Mouse (Mus musculus) midbrain, embryonic 16.5 days (tissue): Measurements from ENCODE around the gene Ptprn2. TPM values are rescaled to one million over a fixed set of nuclear protein-coding genes. Genes with fewer than 3 reads are reported as not detected.
A peak's percentile ranks its signal among the peaks of the same experiment; 100 is the strongest.

Experiments used
- ATAC-seq: fragments of 200-750 bp; cut with Nextera tagmentation; 2 replicates; pipeline ENCODE4 v1.8.0; 2017; ENCODE audit warnings: moderate TSS enrichment
- H3K27ac ChIP-seq: fragments of 300-500 bp; sonication (generic); 2 replicates; pipeline ENCODE4 v1.5.1; 2014; ENCODE audit warnings: mild to moderate bottlenecking, low read length, mixed read lengths
- H3K27me3 ChIP-seq: fragments of 300-500 bp; sonication (generic); 2 replicates; pipeline ENCODE4 v1.6.1; 2014; ENCODE audit warnings: low read depth, low read length, mixed read lengths; ENCODE audit not compliant: control insufficient read depth, insufficient read depth
- H3K36me3 ChIP-seq: fragments of 300-500 bp; sonication (generic); 2 replicates; pipeline ENCODE4 v1.6.1; 2014; ENCODE audit warnings: mild to moderate bottlenecking, low read length, moderate library complexity, mixed read lengths; ENCODE audit not compliant: control insufficient read depth, insufficient read depth
- H3K4me1 ChIP-seq: fragments of 300-500 bp; sonication (generic); 2 replicates; pipeline ENCODE4 v1.6.1; 2014; ENCODE audit warnings: mild to moderate bottlenecking, low read length, mixed read lengths; ENCODE audit not compliant: control insufficient read depth, insufficient read depth
- H3K4me2 ChIP-seq: fragments of 300-500 bp; sonication (generic); 2 replicates; pipeline ENCODE4 v1.6.1; 2014; ENCODE audit warnings: mild to moderate bottlenecking, low read length, mixed read lengths
- H3K4me3 ChIP-seq: fragments of 300-500 bp; sonication (generic); 2 replicates; pipeline ENCODE4 v1.5.1; 2014; ENCODE audit warnings: low read depth, mild to moderate bottlenecking, low read length, moderate library complexity, mixed read lengths
- H3K9ac ChIP-seq: fragments of 300-500 bp; sonication (generic); 2 replicates; pipeline ENCODE4 v1.6.1; 2014; ENCODE audit warnings: low read depth, low read length, mixed read lengths
- H3K9me3 ChIP-seq: fragments of 300-500 bp; sonication (generic); replicated peaks from 2 replicates; pipeline ENCODE4 v1.6.1; 2014; ENCODE audit warnings: mild to moderate bottlenecking, low read length, mixed read lengths; ENCODE audit not compliant: control insufficient read depth, poor library complexity, severe bottlenecking
- WGBS: fragments of 180-500 bp; shearing (Covaris S2); extraction: QIAGEN DNeasy Blood & Tissue Kit; methylation state at CpG from one replicate; pipeline ENCODE4 v1.1.7; 2014; 5-methylcytosine and 5-hydroxymethylcytosine counted together
- polyA plus RNA-seq: library from polyadenylated mRNA; unstranded; fragments of >200 nt; fragmentation: Nextera tagmentation; extraction: Ambion mirVana; gene quantifications from 2 replicates; pipeline ENCODE4 v1.2.1, GENCODE M21; 2015

Ptprn2 gene
- polyA plus RNA-seq, result 15.6 and 17.6 TPM in 2 replicates

- H3K27ac ChIP-seq, result peak within 1 kb of the TSS; percentile 96
- peak within 1 kb of the TSS; percentile 94 for H3K9ac ChIP-seq
- WGBS, result under 1% methylated on average over 65 of the region's 86 CpGs
- H3K27me3 ChIP-seq, result no peaks in the 10 kb centered on the region
- H3K4me2 ChIP-seq, result peak within 1 kb of the TSS; percentile 77
- peak; percentile 91 for ATAC-seq
- H3K9me3 ChIP-seq, result no peaks in the 10 kb centered on the region
- H3K4me1 ChIP-seq, result peaks cover 22% of the 10 kb centered on the region
- H3K4me3 ChIP-seq, result peak within 1 kb of the TSS; percentile 84
- no peaks in the 10 kb centered on the region for H3K36me3 ChIP-seq
Observed at GRCm38 (mm10) chr12:116485591-116486403, at the start of gene Ptprn2. Ptprn2 (plus strand) TSS chr12:116485720.

- no peak overlapping the region for H3K4me3 ChIP-seq
- no peak overlapping the region for H3K4me2 ChIP-seq
- H3K9me3 ChIP-seq, result no peaks in the 10 kb centered on the region
- no peaks in the 10 kb centered on the region for H3K4me1 ChIP-seq
- no peaks in the 10 kb centered on the region for H3K27me3 ChIP-seq
- no peak overlapping the region for H3K27ac ChIP-seq
- ATAC-seq, result no peak
- H3K36me3 ChIP-seq, result peaks cover 2% of the 10 kb centered on the region; the same call in 1 of the 2 replicates
- 89% methylated on average over 3 of the region's 3 CpGs for WGBS
- H3K9ac ChIP-seq, result no peak overlapping the region
Observed at GRCm38 (mm10) chr12:116436125-116436524, 49.4 kb upstream of the Ptprn2 start.

- ATAC-seq, result no peak
- 92% methylated on average over 5 of the region's 5 CpGs for WGBS
- H3K9ac ChIP-seq, result no peak overlapping the region
- no peak overlapping the region for H3K4me2 ChIP-seq
- H3K27me3 ChIP-seq, result no peaks in the 10 kb centered on the region
- no peaks in the 10 kb centered on the region for H3K9me3 ChIP-seq
- H3K4me3 ChIP-seq, result no peak overlapping the region
- H3K4me1 ChIP-seq, result no peaks in the 10 kb centered on the region
- no peak overlapping the region for H3K27ac ChIP-seq
- H3K36me3 ChIP-seq, result peaks cover 2% of the 10 kb centered on the region; the same call in 1 of the 2 replicates
Observed at GRCm38 (mm10) chr12:116438591-116438990, 46.9 kb upstream of the Ptprn2 start.

GRCm38 (mm10) chr12:116442184-116442583, 43.3 kb upstream of the Ptprn2 start:
- Histone ChIP-seq H3K9me3 (no peaks in the 10 kb centered on the region), H3K9ac (no peak overlapping the region), H3K36me3 (peaks cover 2% of the 10 kb centered on the region; the same call in 1 of the 2 replicates), H3K4me3 (no peak overlapping the region), H3K27me3 (no peaks in the 10 kb centered on the region), H3K4me1 (no peaks in the 10 kb centered on the region), H3K4me2 (no peak overlapping the region), H3K27ac (no peak overlapping the region)
- WGBS, result 87% methylated on average over 3 of the region's 3 CpGs
- ATAC-seq, result no peak

- Histone ChIP-seq H3K27ac (no peak overlapping the region), H3K36me3 (no peaks in the 10 kb centered on the region), H3K9me3 (no peaks in the 10 kb centered on the region), H3K27me3 (no peaks in the 10 kb centered on the region), H3K4me3 (no peak overlapping the region), H3K9ac (no peak overlapping the region), H3K4me1 (no peaks in the 10 kb centered on the region), H3K4me2 (no peak overlapping the region)
- 96% methylated on average over 2 of the region's 2 CpGs for WGBS
- ATAC-seq, result no peak
Observed at GRCm38 (mm10) chr12:116449536-116449935, 36.0 kb upstream of the Ptprn2 start.

- 95% methylated on average over 6 of the region's 6 CpGs for WGBS
- H3K4me1 ChIP-seq, result no peaks in the 10 kb centered on the region
- no peak overlapping the region for H3K9ac ChIP-seq
- H3K4me3 ChIP-seq, result no peak overlapping the region
- 0 out of 2 replicates have a peak, but pooled peaks cover 6% of the 10 kb centered on the region for H3K36me3 ChIP-seq
- no peaks in the 10 kb centered on the region for H3K27me3 ChIP-seq
- no peak overlapping the region for H3K27ac ChIP-seq
- H3K9me3 ChIP-seq, result no peaks in the 10 kb centered on the region
- ATAC-seq, result no peak
- H3K4me2 ChIP-seq, result no peak overlapping the region
Observed at GRCm38 (mm10) chr12:116460379-116461065, 25.0 kb upstream of the Ptprn2 start.

GRCm38 (mm10) chr12:116467030-116467429, 18.5 kb upstream of the Ptprn2 start:
- Histone ChIP-seq H3K27me3 (no peaks in the 10 kb centered on the region), H3K36me3 (no peaks in the 10 kb centered on the region), H3K9ac (no peak overlapping the region), H3K27ac (no peak overlapping the region), H3K4me1 (no peaks in the 10 kb centered on the region), H3K9me3 (no peaks in the 10 kb centered on the region), H3K4me3 (no peak overlapping the region), H3K4me2 (no peak overlapping the region)
- no peak for ATAC-seq
- WGBS, result 95% methylated on average over 5 of the region's 5 CpGs

- ATAC-seq, result no peak
- no peaks in the 10 kb centered on the region for H3K27me3 ChIP-seq
- H3K9ac ChIP-seq, result no peak overlapping the region
- H3K4me2 ChIP-seq, result no peak overlapping the region
- no peaks in the 10 kb centered on the region for H3K36me3 ChIP-seq
- 71% methylated on average over 1 of the region's 1 CpGs for WGBS
- H3K27ac ChIP-seq, result no peak overlapping the region
- no peaks in the 10 kb centered on the region for H3K9me3 ChIP-seq
- no peak overlapping the region for H3K4me3 ChIP-seq
- no peaks in the 10 kb centered on the region for H3K4me1 ChIP-seq
Observed at GRCm38 (mm10) chr12:116468348-116468747, 17.2 kb upstream of the Ptprn2 start.

GRCm38 (mm10) chr12:116469096-116469495, 16.4 kb upstream of the Ptprn2 start:
- H3K27ac ChIP-seq, result no peak overlapping the region
- WGBS, result 71% methylated on average over 3 of the region's 3 CpGs
- no peak overlapping the region for H3K4me3 ChIP-seq
- ATAC-seq, result no peak
- no peak overlapping the region for H3K4me2 ChIP-seq
- no peaks in the 10 kb centered on the region for H3K27me3 ChIP-seq
- no peaks in the 10 kb centered on the region for H3K4me1 ChIP-seq
- H3K9ac ChIP-seq, result no peak overlapping the region
- H3K36me3 ChIP-seq, result no peaks in the 10 kb centered on the region
- H3K9me3 ChIP-seq, result no peaks in the 10 kb centered on the region
